Mouse (Mus musculus) yolk sac, embryonic 10.5 days (tissue): ENCODE measurements around the gene Olfr887.

Experiments used
- DNase-seq: peaks from one replicate; pipeline ENCODE4 v3.0.0-alpha.2; 2017; ENCODE audit warnings: low spot score

The Olfr887 gene

GRCm38 (mm10) chr9:38083772-38084171 is at the start of gene Olfr887:
Gene Olfr887 (plus strand): TSS chr9:38084072.
- DNase-seq: no peak

- DNase-seq: no peak
Measured at GRCm38 (mm10) chr9:38046255-38046654, 37.6 kb upstream of the Olfr887 start, which contains the start of gene Olfr884. Gene Olfr884 (plus strand): TSS chr9:38046555.

- no peak for DNase-seq
Measured at GRCm38 (mm10) chr9:38061022-38061421, 22.9 kb upstream of the Olfr887 start, which contains the start of gene Olfr885. Gene Olfr885 (plus strand): TSS chr9:38061322.

GRCm38 (mm10) chr9:38107828-38108227 is 24.0 kb downstream of the Olfr887 start, which contains the start of gene Olfr888:
Gene Olfr888 (plus strand): TSS chr9:38108128.
- DNase-seq: no peak

- no peak for DNase-seq
Measured at GRCm38 (mm10) chr9:38114898-38115297, 31.0 kb downstream of the Olfr887 start, which contains the start of gene Olfr889. Gene Olfr889 (plus strand): TSS chr9:38115198.
